ENCODE assay signal across 10 mouse cellular contexts in genomic region chr16:63816672-63817071, GRCm38 (mm10). TPM values are rescaled to one million over a fixed set of nuclear protein-coding genes. Genes with fewer than 3 reads are reported as not detected.
A peak's percentile ranks its signal among the peaks of the same experiment; 100 is the strongest.
DNase-seq lines count a peak whose midpoint lies in the region; ATAC-seq lines count a peak whose summit lies in the region.
"Had no signal": no experiment of that assay in that cellular context is flagged by ENCODE, and none has a peak within 500 bp of the region (broad histone marks: within the 10 kb centered on the region; RNA-seq: fewer than 3 reads in every experiment).

No protein-coding gene starts in this region.

- H3K4me3 ChIP-seq in heart, embryonic 15.5 days, result no peak overlapping the region
- H3K4me3 ChIP-seq in midbrain, embryonic 12.5 days, result no peak overlapping the region
- no peak overlapping the region for H3K4me3 ChIP-seq in midbrain, embryonic 16.5 days (ENCODE audit: low read depth, low read length)
- H3K4me3 ChIP-seq in liver, embryonic 11.5 days (ENCODE audit: low read depth, low read length), result no peak overlapping the region
- H3K4me3 ChIP-seq: embryonic facial prominence, embryonic 10.5 days; limb, embryonic 12.5 days had no signal

- no peaks in the 10 kb centered on the region for H3K9me3 ChIP-seq in heart, embryonic 15.5 days (replicated peaks)
- H3K9me3 ChIP-seq in midbrain, embryonic 12.5 days, result no peaks in the 10 kb centered on the region
- no peaks in the 10 kb centered on the region for H3K9me3 ChIP-seq in midbrain, embryonic 16.5 days (replicated peaks; ENCODE audit: control insufficient read depth, low read length, poor library complexity, severe bottlenecking)
- H3K9me3 ChIP-seq in liver, embryonic 11.5 days (ENCODE audit: control insufficient read depth, low read length), result no peaks in the 10 kb centered on the region
- H3K9me3 ChIP-seq: embryonic facial prominence, embryonic 10.5 days; limb, embryonic 12.5 days had no signal

- WGBS in heart, embryonic 15.5 days, result 26% methylated on average over 1 of the region's 1 CpGs
- WGBS in midbrain, embryonic 12.5 days, result 21% methylated on average over 1 of the region's 1 CpGs
- WGBS in midbrain, embryonic 16.5 days, result 14% methylated on average over 1 of the region's 1 CpGs
- WGBS in liver, embryonic 11.5 days, result 21% methylated on average over 1 of the region's 1 CpGs

- DNase-seq in heart, adult 11 months, result no peak
- DNase-seq in cerebellum, adult 9-11 months, result peak; percentile 89
- peak; percentile 25 for DNase-seq in heart, postnatal 4 days
- no peak for DNase-seq in liver, embryonic 11.5 days (ENCODE audit: low spot score)
- DNase-seq: liver, postnatal 0 days had no signal

- no peak overlapping the region for H3K4me2 ChIP-seq in heart, embryonic 15.5 days
- no peak overlapping the region for H3K4me2 ChIP-seq in midbrain, embryonic 12.5 days (replicated peaks)
- no peak overlapping the region for H3K4me2 ChIP-seq in midbrain, embryonic 16.5 days (ENCODE audit: low read length)
- H3K4me2 ChIP-seq in liver, embryonic 11.5 days, result no peak overlapping the region
- H3K4me2 ChIP-seq: limb, embryonic 12.5 days had no signal

- peaks cover 8% of the 10 kb centered on the region; the same call in 1 of the 2 replicates for H3K4me1 ChIP-seq in heart, embryonic 15.5 days (replicated peaks)
- H3K4me1 ChIP-seq in midbrain, embryonic 12.5 days, result peaks cover 10% of the 10 kb centered on the region
- peaks cover 6% of the 10 kb centered on the region; the same call in 1 of the 2 replicates for H3K4me1 ChIP-seq in midbrain, embryonic 16.5 days (ENCODE audit: control insufficient read depth, insufficient read depth, low read length)
- no peaks in the 10 kb centered on the region for H3K4me1 ChIP-seq in liver, embryonic 11.5 days (replicated peaks; ENCODE audit: control insufficient read depth, insufficient read depth, low read length)

- peak overlapping the region; percentile 44; the same call in 1 of the 2 replicates for H3K27ac ChIP-seq in heart, embryonic 15.5 days
- 0 out of 2 replicates have a peak overlapping the region, but pooled peaks have one; percentile 17 for H3K27ac ChIP-seq in midbrain, embryonic 12.5 days (replicated peaks)
- H3K27ac ChIP-seq in midbrain, embryonic 16.5 days (ENCODE audit: low read length), result no peak overlapping the region
- no peak overlapping the region for H3K27ac ChIP-seq in liver, embryonic 11.5 days (ENCODE audit: low read depth, low read length)

- H3K27me3 ChIP-seq in heart, embryonic 15.5 days, result no peaks in the 10 kb centered on the region
- H3K27me3 ChIP-seq in midbrain, embryonic 12.5 days, result no peaks in the 10 kb centered on the region
- no peaks in the 10 kb centered on the region for H3K27me3 ChIP-seq in midbrain, embryonic 16.5 days (ENCODE audit: control insufficient read depth, insufficient read depth, low read depth, low read length)
- H3K27me3 ChIP-seq in liver, embryonic 11.5 days (replicated peaks; ENCODE audit: control insufficient read depth, insufficient read depth, low read length), result no peaks in the 10 kb centered on the region
- H3K27me3 ChIP-seq: limb, embryonic 12.5 days had no signal

- no peaks in the 10 kb centered on the region for H3K36me3 ChIP-seq in heart, embryonic 15.5 days
- no peaks in the 10 kb centered on the region for H3K36me3 ChIP-seq in midbrain, embryonic 12.5 days
- H3K36me3 ChIP-seq in midbrain, embryonic 16.5 days (ENCODE audit: control insufficient read depth, insufficient read depth, low read length), result no peaks in the 10 kb centered on the region
- H3K36me3 ChIP-seq in liver, embryonic 11.5 days (ENCODE audit: control insufficient read depth, insufficient read depth, low read length), result no peaks in the 10 kb centered on the region
- H3K36me3 ChIP-seq: embryonic facial prominence, embryonic 10.5 days; limb, embryonic 12.5 days had no signal

- no peak for ATAC-seq in heart, embryonic 15.5 days (replicated peaks; ENCODE audit: insufficient number of reproducible peaks, insufficient read depth, low FRiP score, low read depth)
- no peak for ATAC-seq in midbrain, embryonic 12.5 days (ENCODE audit: low FRiP score, low read depth)
- no peak for ATAC-seq in midbrain, embryonic 16.5 days
- ATAC-seq in liver, embryonic 11.5 days (replicated peaks; ENCODE audit: low FRiP score), result no peak
- ATAC-seq: liver, postnatal 0 days had no signal

- no peak overlapping the region for H3K9ac ChIP-seq in heart, embryonic 15.5 days
- no peak overlapping the region for H3K9ac ChIP-seq in midbrain, embryonic 12.5 days (replicated peaks)
- H3K9ac ChIP-seq in midbrain, embryonic 16.5 days (ENCODE audit: low read depth, low read length), result no peak overlapping the region
- no peak overlapping the region for H3K9ac ChIP-seq in liver, embryonic 11.5 days (ENCODE audit: low read depth, low read length)
- H3K9ac ChIP-seq: limb, embryonic 12.5 days; liver, postnatal 0 days had no signal

RNA-seq across cellular contexts. Expression of gene Epha3, which starts 47.3 kb away (rescaled TPM):
- 7.8 and 12.4 TPM in 2 replicates for polyA plus RNA-seq in heart, embryonic 15.5 days (2015; fragmentation: Nextera tagmentation; extraction: Ambion mirVana)
- polyA plus RNA-seq in midbrain, embryonic 12.5 days (2016; fragmentation: Nextera tagmentation; extraction: Ambion mirVana), result 36.4 and 36.7 TPM in 2 replicates
- polyA plus RNA-seq in midbrain, embryonic 16.5 days (2015; fragmentation: Nextera tagmentation; extraction: Ambion mirVana), result 16.8 and 24.7 TPM in 2 replicates
- total RNA-seq in heart, postnatal 4 days (2021), result 1 to 10 TPM; 3.1 to 3.2 TPM
- 10.5 and 12.0 TPM in 2 replicates for polyA plus RNA-seq in liver, embryonic 11.5 days (2014; fragmentation: Nextera tagmentation; extraction: Ambion mirVana)

Comparison
In these comparisons a context has a peak if more than half of its experiments do, and no peak if none do; other contexts are left out.
1. H3K27ac ChIP-seq: peak in heart, embryonic 15.5 days (single experiment) and midbrain, embryonic 12.5 days (single experiment); none in midbrain, embryonic 16.5 days (single experiment) and liver, embryonic 11.5 days (single experiment).
2. DNase-seq: peak in cerebellum, adult 9-11 months (single experiment) and heart, postnatal 4 days (single experiment); none in heart, adult 11 months (single experiment) and liver, embryonic 11.5 days (single experiment).